Mouse (Mus musculus): ENCODE results near the gene Gca.

Gca gene

DNA sequence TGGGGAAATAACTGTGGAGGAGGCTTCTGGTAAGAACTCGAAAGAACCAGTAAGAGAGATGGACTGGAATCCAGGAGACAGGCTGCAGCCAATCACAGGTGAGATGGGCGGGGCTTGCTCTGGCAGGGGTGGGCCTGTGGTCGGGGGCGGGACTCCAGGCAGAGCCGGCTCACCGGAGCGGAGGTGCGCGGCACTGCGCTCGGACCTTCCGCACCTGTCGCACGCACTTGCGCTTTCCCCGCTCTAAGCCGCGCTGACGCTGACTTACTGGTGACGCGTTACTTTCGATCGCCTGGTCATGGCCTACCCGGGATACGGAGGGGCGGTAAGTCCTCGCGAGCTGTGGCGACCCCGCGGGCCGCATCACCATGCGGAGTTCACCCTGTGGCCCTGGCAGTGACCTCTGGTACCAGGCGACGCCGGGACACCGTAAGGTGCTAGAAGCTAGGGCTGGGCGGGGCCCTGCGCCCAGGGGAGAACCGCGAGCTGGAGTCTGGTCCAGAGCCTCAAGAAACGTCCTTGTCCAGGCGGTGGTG lies at the start of gene Gca:
Gca (plus strand) TSS at position 151 of the 536 bp plus-strand sequence.
- no peak for DNase-seq (ENCODE audit: low read depth, low spot score)

DNA sequence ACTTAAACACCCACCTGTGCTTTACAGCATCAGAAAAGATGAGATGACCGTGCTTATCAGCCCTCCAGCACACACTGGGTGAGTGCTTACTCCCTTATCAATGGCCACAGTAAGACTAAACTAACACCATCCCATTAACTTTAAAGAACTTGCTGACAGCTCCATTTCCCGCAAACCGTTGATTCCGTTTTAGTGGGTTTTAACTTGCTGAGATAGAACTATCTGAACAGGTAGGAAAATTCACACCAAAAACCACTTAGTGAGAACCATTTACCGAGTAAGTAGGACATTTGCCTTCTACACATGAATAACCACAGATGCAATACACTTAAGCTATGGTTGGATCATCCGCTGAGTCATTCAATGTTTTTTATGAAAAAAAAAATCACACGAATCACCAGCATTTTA lies 45.1 kb upstream of the Gca start:
- no peak for DNase-seq (ENCODE audit: low read depth, low spot score)

DNA sequence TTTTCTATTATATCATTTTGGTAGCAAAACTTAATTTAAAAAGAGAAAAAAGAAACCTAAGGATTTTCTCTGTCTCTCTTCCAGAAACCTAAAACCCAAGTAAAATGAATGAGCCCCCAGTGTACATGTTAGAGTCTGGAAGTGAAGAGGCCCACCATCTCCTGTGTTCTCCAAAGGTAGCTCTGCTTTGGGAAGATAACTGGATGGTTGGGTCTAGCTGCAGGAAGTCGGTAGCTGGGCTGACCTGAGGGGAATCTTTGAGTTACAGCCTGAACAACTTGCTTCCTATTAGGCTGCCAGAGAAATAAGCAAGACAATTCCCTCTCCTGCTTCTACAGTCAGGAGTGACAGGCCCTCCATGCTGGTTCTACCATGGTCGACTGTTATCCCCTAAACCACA lies 44.4 kb upstream of the Gca start:
- no peak for DNase-seq (ENCODE audit: low read depth, low spot score)

DNA sequence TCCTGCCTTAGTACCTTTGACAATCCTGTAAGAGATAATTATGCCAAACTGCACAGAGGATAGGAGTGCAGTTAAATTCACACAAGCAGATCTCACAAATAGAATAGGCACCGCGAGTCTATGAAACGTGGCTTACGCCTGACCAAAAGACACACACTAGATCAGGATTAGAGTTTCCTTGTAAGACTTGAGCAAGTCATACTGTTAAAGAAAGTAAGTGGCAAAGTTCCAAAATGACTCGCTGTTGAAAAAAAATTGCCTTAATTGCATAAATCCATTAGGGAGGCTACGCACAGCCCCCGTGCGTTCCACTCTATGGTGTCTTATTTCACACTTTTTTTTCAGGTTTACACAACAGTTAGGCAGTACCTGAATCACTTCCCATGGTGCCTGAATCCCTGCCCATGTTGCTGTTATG lies 41.1 kb upstream of the Gca start:
- DNase-seq (ENCODE audit: low read depth, low spot score): no peak

DNA sequence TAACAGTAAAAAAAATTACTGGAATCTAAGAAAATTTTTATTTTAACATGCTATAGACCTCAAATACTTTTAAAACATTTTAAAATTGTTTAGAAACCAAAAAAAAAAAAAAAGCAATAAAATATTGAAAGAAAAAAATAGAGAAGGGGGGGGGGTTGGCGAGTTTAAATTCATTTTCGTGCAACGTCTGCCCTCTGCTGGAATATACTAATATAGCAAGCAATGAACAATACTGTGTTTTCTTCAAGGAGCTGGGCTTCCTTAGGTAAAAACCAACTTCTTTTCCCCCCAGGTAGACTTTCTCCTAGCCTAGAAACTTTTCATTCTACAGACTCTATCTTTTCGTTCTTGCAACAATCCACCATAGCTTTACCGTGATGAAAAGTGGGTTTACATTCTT lies 36.4 kb upstream of the Gca start:
- no peak for DNase-seq (ENCODE audit: low read depth, low spot score)

DNA sequence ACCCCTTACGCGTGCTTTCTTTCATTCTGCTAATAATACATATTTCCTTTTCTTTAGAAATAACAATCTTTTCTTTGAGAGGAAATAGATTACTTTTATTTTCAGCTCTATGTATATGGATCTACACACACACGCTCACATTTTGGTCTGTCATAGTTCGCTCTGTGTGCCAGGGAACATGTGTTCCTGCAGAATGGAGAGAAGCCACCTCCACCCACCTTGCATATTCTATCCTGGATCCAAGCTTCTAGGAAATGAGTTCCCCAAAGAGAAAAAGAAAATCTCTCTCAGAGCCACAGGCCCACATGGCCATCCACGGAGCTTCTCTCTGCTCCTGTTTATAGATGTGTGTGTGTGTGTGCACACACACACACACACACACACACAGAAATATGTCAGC lies 35.7 kb upstream of the Gca start:
- DNase-seq (ENCODE audit: low read depth, low spot score): no peak

DNA sequence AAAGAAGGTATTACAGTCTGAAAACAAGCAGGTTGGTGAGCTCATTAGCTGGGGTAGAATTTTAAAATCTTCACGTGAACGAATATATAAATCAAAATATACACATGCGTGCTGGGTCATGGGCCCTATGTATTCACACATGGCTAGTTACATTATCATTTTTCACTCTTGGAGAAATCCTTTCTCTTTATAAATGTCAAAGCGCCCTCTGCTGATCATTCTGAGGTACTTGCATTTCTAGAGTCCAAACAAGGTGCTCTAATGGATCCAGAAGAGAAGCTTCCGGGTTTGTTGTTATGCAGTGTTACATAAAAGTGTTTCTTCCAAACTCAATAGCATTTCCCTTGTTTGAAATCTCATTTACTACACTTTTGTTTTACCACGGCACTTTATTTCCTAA lies 33.6 kb upstream of the Gca start:
- no peak for DNase-seq (ENCODE audit: low read depth, low spot score)

DNA sequence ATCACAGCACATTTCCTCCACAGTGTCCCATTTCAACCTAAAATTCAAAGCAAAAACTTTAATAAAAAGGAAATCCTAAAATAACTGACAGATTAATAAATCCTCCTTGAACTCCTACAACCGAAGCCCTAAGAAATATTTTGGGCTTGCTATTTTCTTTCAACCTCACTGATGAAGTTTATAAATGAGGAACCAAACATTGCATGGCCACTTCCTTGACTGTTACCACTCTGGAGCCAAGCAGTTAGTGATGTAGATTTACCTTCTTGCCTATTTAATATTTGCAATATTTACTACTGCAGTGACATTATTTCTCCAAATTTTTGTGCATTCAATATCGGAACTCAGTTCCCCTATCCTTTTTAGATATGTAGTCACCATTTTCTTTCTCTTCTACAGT lies 24.2 kb upstream of the Gca start:
- DNase-seq (ENCODE audit: low read depth, low spot score): no peak

DNA sequence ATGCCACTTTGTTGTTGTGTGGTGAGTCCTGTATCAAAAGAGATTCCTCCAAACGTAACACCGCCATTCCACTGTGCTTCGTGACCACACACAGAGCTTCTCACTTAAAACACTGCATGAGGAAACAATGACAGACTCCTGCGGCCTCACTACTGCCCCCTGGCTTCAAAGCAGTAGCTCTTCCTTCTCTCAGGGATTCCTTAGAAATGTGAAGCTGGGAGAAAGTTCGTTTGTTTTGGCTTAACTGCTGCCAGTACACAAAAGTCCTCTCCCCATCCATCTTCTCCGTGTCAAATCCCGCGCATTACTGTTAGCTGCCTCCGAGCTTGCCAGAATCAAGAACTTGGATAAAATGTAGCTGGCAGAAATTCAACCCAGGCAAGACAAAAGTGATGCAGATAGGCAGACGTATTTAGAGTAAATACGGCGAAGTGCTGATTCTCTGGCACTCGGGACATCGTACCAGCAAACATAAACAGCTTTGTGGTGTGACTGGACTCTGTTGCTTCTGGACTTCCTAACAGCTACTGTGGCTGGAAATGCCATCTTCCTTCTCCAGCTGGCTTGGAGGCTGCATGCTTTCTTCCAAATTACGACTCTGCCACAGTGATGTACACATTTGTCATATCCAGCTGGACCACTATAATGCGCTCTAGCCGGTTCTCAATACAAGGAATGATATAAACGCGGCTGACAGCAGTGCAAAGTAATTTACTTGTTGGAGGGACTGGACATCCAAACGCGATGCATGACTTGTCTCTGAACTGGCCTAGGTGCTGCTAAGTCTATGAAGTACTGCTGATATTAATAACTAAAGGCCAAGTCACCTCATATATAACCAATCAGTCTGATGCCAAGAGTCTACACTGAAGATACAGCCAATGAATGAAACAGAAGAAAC lies 20.4 kb upstream of the Gca start:
- no peak for DNase-seq (ENCODE audit: low read depth, low spot score)

DNA sequence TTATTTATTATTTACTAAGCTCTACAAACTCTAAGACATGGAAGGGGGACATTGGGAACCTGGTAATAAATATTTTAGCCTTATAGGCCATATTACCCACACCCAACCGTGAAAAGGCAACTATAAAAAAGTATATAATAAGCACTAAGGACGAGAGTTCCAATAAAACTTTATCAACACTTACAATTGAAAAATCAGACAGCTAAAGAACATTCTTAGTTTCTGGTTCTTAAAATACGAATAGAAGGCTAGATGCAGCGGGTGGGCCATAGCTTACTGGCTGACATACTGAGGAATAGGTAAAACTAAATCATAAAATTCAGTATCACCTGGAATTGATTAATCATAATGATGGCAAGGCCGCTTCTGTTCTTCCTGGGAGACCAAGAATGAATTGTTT lies 19.2 kb upstream of the Gca start:
- DNase-seq (ENCODE audit: low read depth, low spot score): no peak

DNA sequence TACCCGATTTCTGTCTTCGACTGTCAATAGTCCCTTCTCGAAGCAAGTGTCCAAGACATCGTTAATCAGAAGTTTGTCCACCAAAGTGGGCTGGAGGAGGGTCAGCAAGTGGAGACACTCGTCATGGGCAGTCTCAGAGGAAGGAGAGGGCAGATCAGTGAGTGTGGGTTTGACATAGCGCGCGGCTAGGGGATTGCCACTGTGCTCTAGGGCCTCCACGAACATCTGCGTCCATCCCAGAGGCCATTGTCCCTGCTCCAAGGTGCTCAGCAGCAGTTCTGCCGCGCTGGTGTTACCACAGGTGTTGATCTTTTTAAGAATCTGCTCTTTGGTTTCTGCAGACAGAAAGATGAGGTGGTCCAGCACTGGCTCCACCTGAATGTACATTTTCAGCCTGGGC lies 18.6 kb upstream of the Gca start:
- no peak for DNase-seq (ENCODE audit: low read depth, low spot score)

DNA sequence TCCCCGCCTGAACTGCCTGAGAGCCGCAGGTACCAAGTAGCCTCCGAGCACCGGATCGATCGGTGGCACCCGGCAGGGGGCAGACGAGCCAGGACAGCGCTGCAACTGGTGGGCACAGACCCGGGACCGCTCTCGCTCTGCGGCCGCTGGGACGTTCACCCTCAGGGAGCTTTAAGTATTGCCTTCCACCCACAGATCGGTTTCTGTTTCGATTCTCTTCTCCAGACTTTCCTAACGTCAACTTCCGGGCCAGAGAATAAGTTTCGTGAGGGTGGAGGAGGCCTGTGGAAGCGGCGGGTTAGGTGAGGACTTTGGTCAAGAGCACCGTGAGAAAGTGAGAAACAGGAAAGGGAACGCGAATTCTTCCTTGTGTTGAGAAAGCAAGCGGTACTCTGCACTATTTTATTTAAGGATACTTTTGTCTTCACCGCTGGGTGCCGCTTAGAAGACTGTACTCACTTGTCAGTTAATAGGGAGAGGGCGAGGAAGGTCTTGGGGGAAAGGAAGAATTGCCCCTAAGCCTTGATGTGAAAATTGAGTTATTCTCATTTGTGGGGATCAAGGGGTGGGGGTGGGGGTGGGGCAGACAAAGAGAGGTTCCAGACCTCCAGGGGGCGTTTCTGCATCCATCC lies 18.0 kb upstream of the Gca start, which contains the start of gene Ifih1:
Ifih1 (minus strand) TSS at position 242 of the 632 bp plus-strand sequence.
- DNase-seq (ENCODE audit: low read depth, low spot score): no peak

DNA sequence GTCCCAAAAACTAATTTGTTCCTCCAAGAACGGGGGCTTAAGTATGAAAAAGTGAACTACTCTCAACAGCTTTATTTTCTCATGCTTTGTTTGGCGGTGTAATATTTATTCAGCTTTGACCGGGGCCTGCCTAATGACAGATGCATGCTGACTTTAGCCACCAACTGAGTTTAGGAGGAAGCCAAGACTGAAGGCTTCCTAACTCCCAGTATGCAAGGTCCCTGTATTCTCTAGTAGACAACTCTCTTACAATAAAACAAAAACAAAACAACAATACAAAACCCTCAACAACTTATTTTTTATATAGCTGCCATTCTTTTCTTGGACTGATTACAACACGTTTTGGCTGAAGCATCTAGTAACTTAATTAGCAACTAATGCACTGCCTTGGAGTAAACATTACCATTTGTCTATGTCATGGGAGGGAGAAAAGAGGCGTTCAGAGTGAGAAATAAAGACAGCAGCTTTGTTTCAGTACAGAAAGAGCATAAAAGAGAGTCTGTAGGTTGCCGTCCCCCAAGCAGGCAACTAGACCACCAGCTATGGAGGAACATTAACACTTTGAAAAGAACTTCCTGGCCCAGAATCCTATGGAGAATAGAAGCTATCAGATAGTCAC lies 17.3 kb upstream of the Gca start:
- no peak for DNase-seq (ENCODE audit: low read depth, low spot score)

DNA sequence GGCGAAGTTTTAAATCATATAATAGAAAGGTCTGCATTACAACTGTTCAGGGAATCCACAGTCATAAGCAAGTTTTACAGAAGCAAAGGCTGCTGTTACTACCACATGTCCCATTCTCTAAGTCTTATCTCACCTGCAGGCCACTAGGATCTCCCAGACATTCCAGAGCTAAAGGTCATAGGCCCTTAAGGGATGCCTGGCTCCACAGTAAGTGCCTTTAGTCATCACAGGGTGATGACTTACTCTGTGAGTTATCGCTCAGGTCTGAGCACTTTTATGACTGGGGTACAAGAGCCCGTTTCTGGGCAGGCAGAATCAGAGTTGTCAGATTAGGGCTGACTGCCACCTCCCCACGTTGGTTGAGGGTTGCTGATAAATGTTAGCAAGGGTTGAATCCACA lies 12.2 kb upstream of the Gca start:
- DNase-seq (ENCODE audit: low read depth, low spot score): no peak

DNA sequence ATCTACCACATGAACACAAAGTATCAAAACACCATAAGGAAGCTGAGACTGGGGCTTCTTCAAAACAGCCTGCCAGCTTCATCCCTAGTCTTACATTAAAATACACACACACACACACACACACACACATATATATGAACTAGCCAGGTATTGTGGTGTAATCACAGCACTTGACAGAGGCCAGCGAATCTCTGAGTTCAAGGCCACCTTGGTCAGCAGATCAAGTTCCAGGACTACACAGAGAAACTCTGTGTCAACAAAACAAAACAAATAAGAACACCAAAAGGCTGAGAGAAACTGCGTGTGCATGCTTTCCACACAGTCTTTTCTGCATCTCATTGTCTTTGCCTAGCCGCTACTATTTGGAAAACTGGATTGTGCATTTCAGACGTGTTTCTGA lies 11.6 kb upstream of the Gca start:
- DNase-seq (ENCODE audit: low read depth, low spot score): no peak

DNA sequence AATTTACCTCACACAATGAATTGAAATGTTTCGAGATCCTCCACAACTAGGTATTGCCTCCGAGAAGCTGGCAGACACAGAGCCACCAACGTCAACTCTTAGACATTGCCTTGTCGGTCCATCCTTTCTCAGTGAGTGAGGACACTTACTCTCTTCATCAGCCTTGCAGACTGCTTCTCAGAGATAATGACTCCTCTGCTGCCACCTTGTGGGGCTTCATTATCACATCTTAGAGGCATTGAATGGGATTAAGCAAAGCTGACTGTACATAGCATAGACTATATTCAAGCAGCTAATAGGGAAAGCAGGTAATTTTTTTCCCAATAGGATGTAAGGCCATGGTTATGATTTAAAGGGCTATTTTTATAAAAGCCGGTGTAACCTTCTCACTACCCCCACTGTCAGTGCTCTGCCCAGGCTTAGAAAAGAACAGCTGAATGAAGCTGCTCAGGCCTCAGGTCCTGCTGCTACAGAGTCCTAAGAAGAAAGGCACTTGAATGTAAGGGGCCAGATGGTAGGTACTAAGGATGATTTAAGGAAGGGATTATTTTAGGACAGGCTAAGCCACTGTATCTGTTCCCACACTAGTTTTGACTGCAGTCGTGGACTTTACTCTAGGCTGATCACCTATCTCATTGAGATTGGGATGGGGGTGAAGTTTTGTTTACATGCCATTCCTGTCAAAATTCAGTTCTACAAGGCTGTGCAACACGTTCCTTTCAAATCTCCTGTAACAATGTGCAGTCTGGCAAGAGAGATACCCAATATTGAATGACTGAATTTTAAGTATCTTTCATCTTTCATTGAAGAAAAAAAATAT lies 9.4 kb upstream of the Gca start:
- no peak for DNase-seq (ENCODE audit: low read depth, low spot score)

DNA sequence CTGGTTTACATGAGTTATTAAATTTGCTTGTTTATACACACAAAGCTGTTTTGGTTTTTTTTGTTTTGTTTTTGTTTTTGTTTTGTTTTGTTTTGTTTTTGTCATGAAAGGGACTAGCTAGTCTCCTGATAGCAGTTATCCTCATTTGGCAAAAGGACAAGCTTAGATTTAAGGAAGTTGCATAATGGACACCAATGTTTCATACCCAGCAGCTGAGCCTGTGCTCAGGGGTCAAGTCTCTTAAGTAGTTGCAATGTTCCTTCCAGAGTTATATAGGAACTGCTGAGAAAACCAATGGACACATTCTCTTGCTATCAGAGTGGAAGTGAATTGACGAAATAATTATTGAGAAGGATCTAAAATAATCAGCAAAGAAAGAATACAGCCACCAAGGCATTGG lies 8.0 kb upstream of the Gca start:
- DNase-seq (ENCODE audit: low read depth, low spot score): no peak

DNA sequence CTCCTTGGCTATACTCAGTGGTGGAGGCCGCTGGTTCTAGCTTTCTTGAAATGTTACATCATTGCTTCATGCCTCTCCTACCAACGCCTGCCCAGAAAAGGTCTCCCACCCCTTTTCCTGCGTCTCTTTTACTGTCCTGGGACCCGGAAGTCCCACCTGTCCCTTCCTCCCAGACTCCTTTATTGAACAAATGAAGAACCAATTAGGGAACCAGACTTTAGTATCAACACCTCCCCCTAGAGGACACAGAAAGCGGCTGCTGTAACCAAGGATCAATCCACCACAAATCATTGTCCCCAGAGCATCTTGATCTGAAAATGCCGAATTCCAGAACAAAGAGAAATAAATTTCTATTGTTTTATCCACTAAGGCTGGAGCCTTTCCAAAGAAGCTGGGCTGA lies 3.5 kb upstream of the Gca start:
- DNase-seq (ENCODE audit: low read depth, low spot score): no peak

DNA sequence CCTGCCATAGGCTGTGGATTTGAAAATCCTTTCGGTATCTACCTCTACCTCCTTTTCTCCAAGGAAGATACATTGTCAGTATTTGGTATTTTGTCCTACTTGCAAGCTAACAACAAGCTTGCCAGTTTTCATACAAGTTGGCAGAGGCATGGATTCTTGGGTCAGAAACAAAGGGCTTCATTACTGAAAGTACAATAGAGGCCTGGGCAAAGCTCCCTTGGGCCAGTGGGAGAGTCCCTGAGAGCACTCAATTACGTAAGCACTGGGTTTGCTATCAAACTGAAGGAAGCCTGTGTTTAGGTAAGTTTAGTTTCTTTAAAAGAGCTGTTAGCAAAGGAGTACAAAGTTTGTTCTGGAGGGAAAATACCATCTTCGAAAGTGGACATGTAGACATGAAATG lies 1.5 kb upstream of the Gca start:
- DNase-seq (ENCODE audit: low read depth, low spot score): no peak

DNA sequence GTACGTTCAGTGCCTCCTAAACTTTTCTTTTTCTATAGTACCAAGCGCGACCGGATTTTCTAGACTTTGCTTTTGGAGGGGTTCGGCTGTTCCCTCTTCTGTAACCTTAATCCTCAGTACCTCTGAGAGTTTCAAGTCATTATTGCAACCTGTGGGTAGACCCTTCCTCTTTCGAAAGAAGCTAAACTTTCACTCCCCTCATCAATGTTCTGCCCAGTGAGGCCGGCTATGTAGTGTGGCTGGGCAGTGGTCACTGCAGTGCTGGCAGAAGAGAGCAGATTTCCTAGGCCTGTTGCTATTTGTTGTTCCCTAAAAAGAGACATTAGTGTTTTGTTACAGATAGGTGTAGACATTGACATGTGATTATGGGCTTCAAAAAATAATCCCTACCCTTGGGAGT lies 754 bp downstream of the Gca start:
- no peak for DNase-seq (ENCODE audit: low read depth, low spot score)

DNA sequence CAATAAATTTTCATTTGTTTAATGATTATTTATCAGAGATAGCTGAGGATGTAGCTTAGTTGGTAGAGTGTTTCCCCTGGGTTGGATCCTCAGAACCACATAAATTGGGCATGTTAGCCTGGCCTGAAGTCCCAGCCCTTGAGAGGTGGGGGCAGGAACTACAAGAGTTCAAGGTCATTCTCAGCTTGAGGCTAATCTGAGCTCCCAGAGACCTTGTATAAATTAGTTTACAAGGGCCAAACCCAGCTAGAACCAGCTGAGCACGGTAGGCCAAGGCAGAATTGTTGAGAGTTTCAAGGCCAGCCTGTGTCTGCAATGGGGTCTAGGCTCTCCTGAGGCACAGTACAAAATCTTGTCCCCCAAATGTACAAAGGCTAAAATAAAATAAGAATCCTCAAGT lies 1.5 kb downstream of the Gca start:
- DNase-seq (ENCODE audit: low read depth, low spot score): no peak

DNA sequence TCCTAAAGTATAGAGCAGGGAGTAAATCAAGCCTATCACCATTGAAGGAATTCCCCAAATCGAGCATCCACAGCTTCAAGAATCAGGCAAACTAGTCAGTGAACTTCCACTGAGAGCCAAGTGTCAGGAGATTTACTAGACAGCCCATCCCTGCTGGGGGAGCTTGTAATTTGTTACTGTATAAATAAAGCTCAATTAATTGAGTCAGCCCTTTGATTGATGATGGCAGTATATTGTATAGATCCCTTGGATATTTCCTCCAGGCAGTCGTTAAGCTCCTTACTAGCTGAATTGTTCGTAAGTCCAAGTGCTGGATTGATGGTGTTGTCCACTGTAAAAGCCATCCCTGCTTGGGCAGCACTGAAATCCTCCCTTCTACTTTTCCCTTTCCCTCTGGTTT lies 5.8 kb downstream of the Gca start:
- DNase-seq (ENCODE audit: low read depth, low spot score): no peak

All from brain, embryonic 18.5 days (tissue).